Mouse (Mus musculus) embryonic facial prominence, embryonic 10.5 days (tissue): ENCODE results near the gene Nav2. TPM values are rescaled to one million over a fixed set of nuclear protein-coding genes. Genes with fewer than 3 reads are reported as not detected.
A peak's percentile ranks its signal among the peaks of the same experiment; 100 is the strongest.

Experiments used
- DNase-seq: peaks from one replicate; pipeline ENCODE4 v3.0.0-alpha.2; 2017; ENCODE audit warnings: low spot score
- H3K27ac ChIP-seq: fragments of 300-500 bp; sonication (generic); replicated peaks from 2 replicates; pipeline ENCODE4 v1.5.1; 2016; ENCODE audit warnings: mild to moderate bottlenecking
- H3K27me3 ChIP-seq: fragments of 300-500 bp; sonication (generic); replicated peaks from 2 replicates; pipeline ENCODE4 v1.6.1; 2016; ENCODE audit warnings: low read depth, mild to moderate bottlenecking; ENCODE audit not compliant: poor library complexity, severe bottlenecking
- H3K36me3 ChIP-seq: fragments of 300-500 bp; sonication (generic); replicated peaks from 2 replicates; pipeline ENCODE4 v1.6.1; 2016; ENCODE audit warnings: mild to moderate bottlenecking, moderate library complexity
- H3K4me1 ChIP-seq: fragments of 300-500 bp; sonication (generic); 2 replicates; pipeline ENCODE4 v1.6.1; 2016
- H3K4me3 ChIP-seq: fragments of 300-500 bp; sonication (generic); 2 replicates; pipeline ENCODE4 v1.5.1; 2016; ENCODE audit warnings: mild to moderate bottlenecking, moderate library complexity
- H3K9me3 ChIP-seq: fragments of 300-500 bp; sonication (generic); 2 replicates; pipeline ENCODE4 v1.6.1; 2016; ENCODE audit warnings: mild to moderate bottlenecking
- WGBS: fragments of 180-500 bp; shearing (Covaris S2); methylation state at CpG from one replicate; pipeline ENCODE4 v1.1.7; 2016; 5-methylcytosine and 5-hydroxymethylcytosine counted together
- polyA plus RNA-seq: library from polyadenylated mRNA; unstranded; fragments of >200 nt; fragmentation: Nextera tagmentation; extraction: Ambion mirVana; gene quantifications from 2 replicates; pipeline ENCODE4 v1.2.1, GENCODE M21; 2016

Gene Nav2
- polyA plus RNA-seq, 1 experiment from 2014 or later: 11.5 TPM

GRCm38 (mm10) chr7:49270855-49271254, 362.3 kb downstream of the Nav2 start:
- Histone ChIP-seq H3K27ac (no peak overlapping the region), H3K36me3 (no peaks in the 10 kb centered on the region), H3K4me3 (no peak overlapping the region), H3K4me1 (peaks cover 13% of the 10 kb centered on the region), H3K9me3 (no peaks in the 10 kb centered on the region), H3K27me3 (peaks cover 20% of the 10 kb centered on the region)
- no peak for DNase-seq
- 82% methylated on average over 11 of the region's 11 CpGs for WGBS

DNA sequence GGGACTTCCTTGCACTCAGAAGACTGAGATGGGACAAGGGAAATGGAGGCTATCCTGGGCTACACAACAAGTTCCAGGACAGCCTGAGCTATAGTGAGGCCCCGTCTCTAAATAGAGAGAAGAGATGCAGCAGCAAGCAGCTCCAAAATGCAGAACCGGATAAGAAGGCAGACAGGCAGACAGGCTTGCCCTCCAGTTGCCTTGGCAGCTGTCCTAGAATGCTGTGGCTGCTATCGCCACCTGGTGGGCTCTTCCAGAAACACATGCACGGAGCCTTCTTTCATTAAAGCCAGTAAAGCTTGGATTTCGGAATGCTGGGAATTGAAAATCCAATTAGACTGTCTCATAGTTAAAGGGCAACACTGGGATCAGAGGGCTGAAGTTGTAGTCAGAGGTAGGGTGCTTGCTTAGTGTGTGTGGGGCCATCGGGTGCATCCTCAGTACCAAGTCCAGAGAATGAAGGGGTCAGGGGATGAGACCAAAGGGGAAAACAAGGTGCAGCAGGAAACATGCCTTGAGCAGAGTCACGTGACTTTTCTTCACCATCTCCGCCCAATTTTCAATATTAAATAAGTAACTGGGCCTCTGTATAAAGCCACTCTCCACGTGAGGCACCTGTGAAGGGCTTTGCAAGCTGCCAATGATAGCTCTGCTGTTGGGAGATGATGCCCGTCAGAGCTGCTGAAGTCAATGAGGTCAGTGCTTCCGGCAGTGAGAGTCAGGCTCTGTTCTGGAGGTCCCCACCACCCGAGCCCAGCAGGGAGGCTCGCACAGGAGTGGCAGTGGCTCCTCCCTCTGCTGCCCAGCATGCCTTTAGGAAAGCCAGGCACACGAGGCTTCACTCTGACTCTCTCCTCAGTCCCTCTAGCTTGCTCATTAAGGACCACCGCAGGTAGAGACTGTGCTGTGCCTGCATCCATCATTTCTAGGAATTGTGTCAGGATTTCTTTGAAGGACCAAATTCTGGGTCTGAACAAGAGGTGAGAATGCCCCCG, 364.2 kb downstream of the Nav2 start:
- no peak overlapping the region for H3K4me3 ChIP-seq
- H3K36me3 ChIP-seq: no peaks in the 10 kb centered on the region
- H3K4me1 ChIP-seq: peaks cover 13% of the 10 kb centered on the region
- 20% methylated on average over 16 of the region's 16 CpGs for WGBS
- H3K9me3 ChIP-seq: no peaks in the 10 kb centered on the region
- peaks cover 20% of the 10 kb centered on the region for H3K27me3 ChIP-seq
- DNase-seq: peak; percentile 83
- H3K27ac ChIP-seq: no peak overlapping the region

DNA sequence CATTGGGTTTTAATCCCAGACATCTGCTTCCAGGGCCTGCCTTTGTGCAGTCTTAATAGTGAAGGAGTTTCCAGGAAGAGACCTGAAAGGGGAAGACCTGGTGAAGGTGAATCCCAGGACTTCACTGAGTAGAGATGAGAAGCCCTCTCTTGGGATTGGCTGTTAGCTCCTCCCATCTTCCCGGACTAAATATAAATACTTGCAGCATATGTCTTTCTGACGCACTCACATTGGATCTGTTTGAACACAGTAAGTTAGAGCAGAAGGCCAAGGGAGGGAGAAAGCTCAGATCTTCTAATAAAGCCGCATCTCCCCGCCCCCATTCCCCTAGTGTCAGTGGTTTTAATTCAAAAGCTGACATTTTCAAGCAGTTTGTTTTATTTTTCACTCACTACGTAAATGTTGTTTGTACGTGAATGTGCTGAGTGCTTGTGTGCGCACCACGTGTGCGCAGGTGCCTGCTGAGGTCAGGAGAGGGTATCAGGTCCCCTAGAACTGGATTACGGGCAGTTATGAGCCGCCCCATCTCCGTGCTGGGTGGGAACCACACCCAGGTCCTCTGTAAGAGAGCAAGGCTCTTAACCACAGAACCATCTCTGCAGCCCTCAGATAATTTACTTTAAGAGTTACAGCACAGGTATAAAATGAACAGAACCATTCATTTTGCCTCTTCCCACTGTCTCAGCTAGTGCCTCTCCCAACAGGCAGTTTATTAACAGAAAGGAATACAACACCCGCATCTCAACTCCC, 365.6 kb downstream of the Nav2 start:
- 89% methylated on average over 13 of the region's 13 CpGs for WGBS
- Histone ChIP-seq H3K36me3 (no peaks in the 10 kb centered on the region), H3K9me3 (no peaks in the 10 kb centered on the region), H3K4me1 (peaks cover 13% of the 10 kb centered on the region), H3K4me3 (no peak overlapping the region), H3K27ac (no peak overlapping the region), H3K27me3 (peaks cover 20% of the 10 kb centered on the region)
- no peak for DNase-seq

DNA sequence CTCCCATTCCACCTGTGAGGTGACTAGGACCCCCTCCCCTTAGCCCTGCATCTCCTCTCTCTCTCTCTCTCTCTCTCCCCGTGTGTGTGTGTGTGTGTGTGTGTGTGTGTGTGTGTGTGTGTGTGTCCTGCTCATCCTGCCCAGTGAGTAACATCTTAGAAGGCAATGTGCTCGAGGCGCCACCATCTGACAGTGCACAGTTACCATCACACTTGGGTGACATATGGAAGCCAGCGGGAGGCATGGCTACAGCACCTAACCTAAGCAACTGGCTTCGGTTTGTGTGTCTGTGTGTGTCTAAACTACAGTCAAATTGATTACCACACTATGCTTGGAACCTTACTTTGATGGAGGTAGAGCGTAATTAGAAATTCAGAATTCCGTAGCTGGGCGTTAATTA, 366.2 kb downstream of the Nav2 start:
- 82% methylated on average over 8 of the region's 8 CpGs for WGBS
- no peaks in the 10 kb centered on the region for H3K36me3 ChIP-seq
- no peak for DNase-seq
- H3K4me1 ChIP-seq: peaks cover 13% of the 10 kb centered on the region
- H3K27ac ChIP-seq: no peak overlapping the region
- H3K9me3 ChIP-seq: no peaks in the 10 kb centered on the region
- H3K27me3 ChIP-seq: peaks cover 20% of the 10 kb centered on the region
- no peak overlapping the region for H3K4me3 ChIP-seq

DNA sequence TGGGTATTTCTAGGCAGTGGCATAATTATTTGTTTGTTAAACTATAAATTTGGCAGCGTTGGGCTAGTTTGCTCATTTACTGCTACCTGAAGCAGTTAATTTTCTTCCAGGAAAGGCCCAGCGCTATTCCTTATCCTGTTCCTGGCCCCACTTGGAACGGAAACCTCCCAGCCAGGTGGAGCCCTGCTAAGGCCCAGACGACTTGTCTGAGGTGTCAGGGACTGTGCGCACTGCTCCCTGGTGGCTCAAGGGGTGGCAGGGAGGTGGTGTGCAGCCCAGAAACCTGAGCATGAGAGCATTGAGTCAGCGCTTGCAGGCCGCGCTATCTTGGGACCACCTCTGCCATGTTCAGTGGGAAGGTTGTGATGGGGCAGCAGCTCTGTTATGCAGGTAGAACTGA, 367.6 kb downstream of the Nav2 start:
- no peaks in the 10 kb centered on the region for H3K36me3 ChIP-seq
- WGBS: 82% methylated on average over 8 of the region's 8 CpGs
- DNase-seq: no peak
- no peak overlapping the region for H3K4me3 ChIP-seq
- no peaks in the 10 kb centered on the region for H3K9me3 ChIP-seq
- H3K4me1 ChIP-seq: peaks cover 13% of the 10 kb centered on the region
- H3K27me3 ChIP-seq: peaks cover 20% of the 10 kb centered on the region
- H3K27ac ChIP-seq: no peak overlapping the region

DNA sequence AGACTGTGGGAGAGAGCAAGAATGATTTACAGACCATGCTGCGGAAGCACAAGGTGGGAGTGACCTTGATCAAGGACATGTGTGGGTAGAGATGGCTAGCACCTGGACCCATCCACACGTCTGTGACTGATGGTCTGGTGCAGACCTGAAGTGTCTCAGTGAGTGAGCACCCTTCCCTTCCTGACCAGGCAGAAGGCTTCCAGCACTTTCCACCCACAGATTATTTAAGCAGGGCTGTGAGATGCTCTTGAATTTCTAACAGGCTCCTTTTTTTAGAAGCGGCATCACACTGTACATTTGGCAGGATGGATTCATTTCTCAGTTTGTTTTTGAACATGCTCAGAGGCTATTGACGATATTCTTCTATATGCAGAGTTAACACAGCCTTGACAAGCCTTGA, 369.2 kb downstream of the Nav2 start:
- H3K27me3 ChIP-seq: peaks cover 12% of the 10 kb centered on the region
- peaks cover 12% of the 10 kb centered on the region for H3K4me1 ChIP-seq
- H3K9me3 ChIP-seq: no peaks in the 10 kb centered on the region
- no peak overlapping the region for H3K4me3 ChIP-seq
- DNase-seq: no peak
- 87% methylated on average over 4 of the region's 4 CpGs for WGBS
- H3K27ac ChIP-seq: no peak overlapping the region
- no peaks in the 10 kb centered on the region for H3K36me3 ChIP-seq

DNA sequence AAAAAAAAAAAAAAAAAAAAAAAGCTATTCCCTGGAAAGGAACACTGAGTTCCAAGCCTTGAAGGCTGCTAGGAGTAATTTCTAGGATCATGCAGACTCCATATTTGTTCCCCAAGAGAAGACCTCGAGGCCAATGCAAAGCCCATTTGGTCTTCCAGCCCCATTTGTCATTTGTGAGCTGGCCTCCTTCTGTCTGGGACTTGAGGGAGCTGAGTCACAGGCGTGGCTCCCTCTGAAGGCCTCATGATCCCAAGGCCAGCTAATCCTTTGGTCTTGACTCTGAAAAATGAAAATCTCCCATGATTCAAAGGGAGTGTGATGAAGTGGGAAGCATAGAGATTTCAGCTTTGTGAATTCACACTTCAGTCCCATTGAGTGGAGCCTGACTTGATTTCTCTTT, 370.0 kb downstream of the Nav2 start:
- 69% methylated on average over 2 of the region's 2 CpGs for WGBS
- no peak overlapping the region for H3K4me3 ChIP-seq

GRCm38 (mm10) chr7:49280427-49280826, 371.9 kb downstream of the Nav2 start:
- Histone ChIP-seq H3K36me3 (no peaks in the 10 kb centered on the region), H3K9me3 (no peaks in the 10 kb centered on the region), H3K4me3 (no peak overlapping the region), H3K27ac (no peak overlapping the region), H3K4me1 (peaks cover 6% of the 10 kb centered on the region; the same call in 1 of the 2 replicates), H3K27me3 (no peaks in the 10 kb centered on the region)
- WGBS: 83% methylated on average over 5 of the region's 5 CpGs
- DNase-seq: no peak

More for the DNA sequence above, 370.0 kb downstream of the Nav2 start:
- no peak overlapping the region for H3K27ac ChIP-seq
- no peaks in the 10 kb centered on the region for H3K9me3 ChIP-seq
- H3K36me3 ChIP-seq: no peaks in the 10 kb centered on the region
- H3K27me3 ChIP-seq: peaks cover 5% of the 10 kb centered on the region
- no peak for DNase-seq
- H3K4me1 ChIP-seq: peaks cover 6% of the 10 kb centered on the region; the same call in 1 of the 2 replicates

DNA sequence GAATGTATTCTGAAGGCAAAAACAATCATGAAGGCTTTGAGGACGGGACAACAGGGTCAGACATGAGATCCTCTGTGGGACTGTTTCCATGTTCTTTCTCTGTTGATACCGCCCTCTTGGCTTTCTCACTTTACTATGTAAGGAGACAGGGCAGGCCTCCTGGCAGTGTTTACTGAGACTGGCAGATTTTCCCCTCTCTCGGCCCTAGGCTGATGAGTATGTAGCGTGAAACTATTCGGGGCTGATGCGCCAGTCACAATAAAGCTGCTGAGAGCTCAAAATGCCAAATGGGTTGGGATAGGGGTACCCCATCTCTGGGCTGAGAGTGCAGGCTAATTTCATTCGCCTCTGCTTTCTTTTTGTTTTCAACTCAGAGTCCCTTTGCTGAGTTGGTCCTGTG, 373.9 kb downstream of the Nav2 start:
- Histone ChIP-seq H3K4me3 (no peak overlapping the region), H3K27ac (no peak overlapping the region), H3K4me1 (peaks cover 4% of the 10 kb centered on the region; the same call in 1 of the 2 replicates), H3K9me3 (no peaks in the 10 kb centered on the region), H3K36me3 (no peaks in the 10 kb centered on the region), H3K27me3 (no peaks in the 10 kb centered on the region)
- WGBS: 85% methylated on average over 7 of the region's 7 CpGs
- no peak for DNase-seq

DNA sequence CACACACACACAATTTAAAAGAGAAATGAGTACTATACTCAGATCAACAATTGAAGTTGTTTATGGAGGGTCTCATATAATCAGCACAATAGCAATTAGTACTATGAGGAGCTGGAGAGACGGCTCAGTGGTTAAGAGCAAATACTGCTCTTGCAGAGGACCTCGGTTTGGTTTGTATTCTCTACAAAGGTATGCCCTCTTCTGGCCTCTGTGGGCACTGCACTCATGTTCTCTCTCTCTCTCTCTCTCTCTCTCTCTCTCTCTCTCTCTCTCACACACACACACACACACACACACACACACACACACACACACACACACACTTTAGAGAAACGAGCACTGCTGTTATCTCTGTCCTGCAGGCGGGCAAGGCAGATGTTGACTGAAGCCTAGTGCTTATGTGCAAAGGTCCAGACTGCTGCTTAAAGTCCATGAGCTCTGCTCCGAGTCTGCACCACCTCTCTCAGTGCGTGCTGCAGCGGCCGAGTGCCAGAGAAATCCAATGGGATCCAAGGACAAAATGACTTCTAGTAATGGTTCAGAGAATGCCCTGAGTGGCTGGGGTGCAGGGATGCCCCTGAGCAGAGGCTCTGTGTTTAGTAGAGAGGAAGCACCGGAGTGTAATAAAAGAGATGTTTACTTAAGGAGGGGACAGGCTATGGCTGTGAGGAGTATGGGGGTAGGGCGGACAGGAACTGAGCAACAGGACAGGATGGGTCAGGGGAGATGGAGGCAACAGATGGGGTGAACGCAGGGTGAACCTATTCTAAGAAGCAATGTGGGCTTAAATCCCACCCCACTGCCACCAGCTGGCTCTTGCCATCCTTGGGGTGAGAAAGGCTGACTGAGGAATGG, 375.2 kb downstream of the Nav2 start:
- Histone ChIP-seq H3K27me3 (no peaks in the 10 kb centered on the region), H3K4me1 (peaks cover 13% of the 10 kb centered on the region), H3K27ac (no peak overlapping the region), H3K9me3 (no peaks in the 10 kb centered on the region), H3K4me3 (no peak overlapping the region), H3K36me3 (no peaks in the 10 kb centered on the region)
- no peak for DNase-seq
- 80% methylated on average over 11 of the region's 11 CpGs for WGBS

- H3K36me3 ChIP-seq: no peaks in the 10 kb centered on the region
- H3K27ac ChIP-seq: no peak overlapping the region
- H3K4me3 ChIP-seq: no peak overlapping the region
- H3K9me3 ChIP-seq: peaks cover 2% of the 10 kb centered on the region; the same call in 1 of the 2 replicates
- DNase-seq: no peak
- H3K4me1 ChIP-seq: peaks cover 13% of the 10 kb centered on the region
- no peaks in the 10 kb centered on the region for H3K27me3 ChIP-seq
- WGBS: 73% methylated on average over 8 of the region's 8 CpGs
These were observed 379.7 kb downstream of the Nav2 start for GRCm38 (mm10) chr7:49288186-49288585.

GRCm38 (mm10) chr7:49290308-49290707, 381.8 kb downstream of the Nav2 start:
- Histone ChIP-seq H3K9me3 (peaks cover 2% of the 10 kb centered on the region; the same call in 1 of the 2 replicates), H3K27ac (no peak overlapping the region), H3K4me3 (no peak overlapping the region), H3K36me3 (no peaks in the 10 kb centered on the region), H3K4me1 (peaks cover 14% of the 10 kb centered on the region), H3K27me3 (no peaks in the 10 kb centered on the region)
- 85% methylated on average over 4 of the region's 4 CpGs for WGBS
- DNase-seq: no peak
